Mouse (Mus musculus) heart, adult 2 months (tissue): ENCODE data around the gene BC035044. TPM values are rescaled to one million over a fixed set of nuclear protein-coding genes. Genes with fewer than 3 reads are reported as not detected.
A peak's percentile ranks its signal among the peaks of the same experiment; 100 is the strongest.
"Not testable (repeated sequence)": the region's sequence is repeated elsewhere in the genome, so short reads cannot be mapped to it uniquely, and the experiment has no call there.

ENCODE experiments used
- DNase-seq, 2 experiments: peaks; one replicate each; pipeline ENCODE4 v3.0.0; 2021
- H3K27ac ChIP-seq: fragments of 200-600 bp; 2 replicates; pipeline ENCODE4 v1.8.1; 2022
- H3K27me3 ChIP-seq: fragments of 200-500 bp; 2 replicates; pipeline ENCODE4 v1.6.1; 2012; ENCODE audit warnings: mild to moderate bottlenecking, low read length, inconsistent platforms, mixed read lengths; ENCODE audit not compliant: control insufficient read depth, insufficient read depth
- H3K36me3 ChIP-seq: fragments of 200-500 bp; 2 replicates; pipeline ENCODE4 v1.6.1; 2012; ENCODE audit warnings: low read length, inconsistent platforms; ENCODE audit not compliant: control insufficient read depth, insufficient read depth
- H3K4me1 ChIP-seq: fragments of 200-500 bp; 2 replicates; pipeline ENCODE4 v1.6.1; 2011; ENCODE audit warnings: low read length; ENCODE audit not compliant: control insufficient read depth, insufficient read depth
- H3K4me3 ChIP-seq: fragments of 200-600 bp; 2 replicates; pipeline ENCODE4 v1.8.1; 2022
- H3K79me2 ChIP-seq: fragments of 200-500 bp; replicated peaks from 2 replicates; pipeline ENCODE4 v1.6.1; 2012; ENCODE audit warnings: mild to moderate bottlenecking, inconsistent platforms, low read length, moderate library complexity, mixed read lengths; ENCODE audit not compliant: control insufficient read depth, insufficient read depth
- H3K9ac ChIP-seq: fragments of 200-500 bp; 2 replicates; pipeline ENCODE4 v1.6.1; 2012; ENCODE audit warnings: low read depth, mild to moderate bottlenecking, control low read depth, inconsistent platforms, low read length, mixed read lengths
- CTCF ChIP-seq: fragments of 200-600 bp; IDR thresholded peaks from 2 replicates; pipeline ENCODE4 v1.8.1; 2022; ENCODE audit warnings: antibody characterized with exemption, mild to moderate bottlenecking, moderate library complexity
- EP300 ChIP-seq: fragments of 200-500 bp; IDR thresholded peaks from 2 replicates; pipeline ENCODE4 v1.6.1; 2011; ENCODE audit warnings: low read depth, low read length, control low read depth; ENCODE audit not compliant: insufficient read depth
- POLR2A ChIP-seq: fragments of 200-500 bp; IDR thresholded peaks from 2 replicates; pipeline ENCODE4 v1.6.1; 2011; ENCODE audit warnings: mild to moderate bottlenecking, low read depth, low read length, control low read depth; ENCODE audit not compliant: insufficient read depth
- WGBS: fragments of 180-500 bp; shearing (Covaris S2); methylation state at CpG from one replicate; pipeline ENCODE4 v1.1.7; 2018; 5-methylcytosine and 5-hydroxymethylcytosine counted together
- intact Hi-C: fragments of 180-260 bp; cut with DNase I; formaldehyde crosslinking; loops from one replicate; pipeline ENCODE4 v1.15.1; 2025
- polyA plus RNA-seq: library from polyadenylated mRNA; depleted of rRNA; stranded (reverse); fragments of >200 nt; gene quantifications from 2 replicates; pipeline ENCODE4 v1.2.3, GENCODE M21; 2012
- total RNA-seq, 2 experiments: library from RNA; stranded (reverse); gene quantifications; 2 replicates each; pipeline ENCODE4 v1.2.3; 2021

Gene BC035044
- total and polyA plus RNA-seq, 3 experiments: 0.35 to 0.47 TPM; not detected in 1

DNA sequence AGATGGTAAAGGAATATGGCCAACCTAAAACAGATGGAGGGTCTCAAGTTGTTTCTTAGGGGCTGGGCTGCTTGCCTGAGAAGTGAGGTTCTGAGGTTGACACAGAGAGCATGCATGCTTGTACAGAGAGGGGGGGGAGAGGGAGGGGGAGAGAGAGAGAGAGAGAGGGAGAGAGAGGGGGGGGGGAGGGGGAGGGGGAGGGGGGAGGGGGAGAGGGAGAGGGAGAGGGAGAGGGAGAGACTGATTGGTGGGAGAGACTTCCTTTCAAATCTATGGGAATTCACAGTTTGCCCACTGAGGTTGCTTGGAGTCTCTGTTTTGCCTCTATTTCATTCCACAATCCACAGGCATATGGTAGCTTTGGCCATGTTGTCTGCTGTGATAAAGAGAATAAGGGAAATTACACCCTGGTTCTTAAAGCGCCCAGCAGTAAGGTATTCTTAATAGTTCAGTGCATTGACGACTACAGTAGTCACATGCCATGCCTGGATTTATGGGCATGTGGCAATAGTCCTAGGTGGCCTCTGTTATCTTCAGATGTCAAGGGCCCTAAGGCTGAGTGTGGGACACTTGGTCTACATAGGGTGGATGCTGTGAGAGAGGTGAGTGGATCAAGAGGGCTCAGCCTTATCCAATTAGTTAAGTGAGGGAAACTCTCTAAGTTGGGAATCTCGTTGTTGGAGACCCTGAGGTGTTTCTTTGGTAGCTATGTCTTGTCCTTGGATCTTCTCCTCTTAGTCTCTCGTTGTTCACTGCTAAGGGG lies 49.4 kb downstream of the BC035044 start:
- no peak overlapping the region for H3K9ac ChIP-seq
- DNase-seq: no peak
- no peaks in the 10 kb centered on the region for H3K79me2 ChIP-seq
- no peak overlapping the region for H3K4me3 ChIP-seq
- intact Hi-C loops: loop anchor here (2.0 to 5.0 kb wide), 3 partner anchors 15 to 404 kb away; partner anchors contain the start of gene Fkbp4
- H3K4me1 ChIP-seq: peaks cover 6% of the 10 kb centered on the region; the same call in 1 of the 2 replicates
- H3K27ac ChIP-seq: no peak overlapping the region
- 58% methylated on average over 4 of the region's 4 CpGs for WGBS
- TF ChIP-seq EP300 (no peak), POLR2A (no peak), CTCF (no peak)
- H3K36me3 ChIP-seq: no peaks in the 10 kb centered on the region
- H3K27me3 ChIP-seq: no peaks in the 10 kb centered on the region

- intact Hi-C loops: loop anchor here (2.0 to 5.0 kb wide), 2 partner anchors 104 to 403 kb away; partner anchors contain the start of gene Fkbp4
- H3K27ac ChIP-seq, H3K36me3 ChIP-seq, DNase-seq, H3K4me3 ChIP-seq, H3K4me1 ChIP-seq, H3K79me2 ChIP-seq, H3K9ac ChIP-seq, H3K27me3 ChIP-seq: not testable (repeated sequence)
- WGBS: 79% methylated on average over 3 of the region's 3 CpGs
Measured at GRCm38 (mm10) chr6:128840669-128841068, 50.3 kb downstream of the BC035044 start.

DNA sequence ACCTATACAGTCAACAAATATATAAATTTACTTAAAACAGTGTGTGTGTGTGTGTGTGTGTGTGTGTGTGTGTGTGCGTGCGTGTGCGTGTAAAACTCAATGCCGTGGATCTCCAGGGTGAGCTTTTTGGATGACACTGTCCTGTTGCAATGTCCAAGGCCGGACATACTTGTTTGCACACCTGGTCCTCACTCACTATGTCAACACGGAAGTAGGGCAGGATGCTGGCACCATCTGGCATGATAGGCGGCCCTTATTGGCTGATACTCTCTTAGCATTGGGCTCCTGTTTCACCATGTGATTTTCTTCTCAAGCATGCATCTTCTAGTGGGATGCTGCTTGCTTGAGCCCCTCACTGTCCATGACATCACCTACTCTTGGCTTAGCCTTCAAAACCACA lies 51.0 kb downstream of the BC035044 start:
- TF ChIP-seq CTCF (no peak), POLR2A (no peak), EP300 (no peak)
- Histone ChIP-seq H3K4me3 (no peak overlapping the region; the same call in 1 of the 2 replicates), H3K4me1 (peaks cover 4% of the 10 kb centered on the region; the same call in 1 of the 2 replicates), H3K36me3 (no peaks in the 10 kb centered on the region), H3K27ac (no peak overlapping the region), H3K9ac (no peak overlapping the region), H3K79me2 (no peaks in the 10 kb centered on the region), H3K27me3 (no peaks in the 10 kb centered on the region)
- intact Hi-C loops: loop anchor here (1.0 to 5.0 kb wide), 3 partner anchors 33 to 403 kb away; partner anchors contain the start of gene Fkbp4
- DNase-seq: no peak
- 57% methylated on average over 7 of the region's 7 CpGs for WGBS

DNA sequence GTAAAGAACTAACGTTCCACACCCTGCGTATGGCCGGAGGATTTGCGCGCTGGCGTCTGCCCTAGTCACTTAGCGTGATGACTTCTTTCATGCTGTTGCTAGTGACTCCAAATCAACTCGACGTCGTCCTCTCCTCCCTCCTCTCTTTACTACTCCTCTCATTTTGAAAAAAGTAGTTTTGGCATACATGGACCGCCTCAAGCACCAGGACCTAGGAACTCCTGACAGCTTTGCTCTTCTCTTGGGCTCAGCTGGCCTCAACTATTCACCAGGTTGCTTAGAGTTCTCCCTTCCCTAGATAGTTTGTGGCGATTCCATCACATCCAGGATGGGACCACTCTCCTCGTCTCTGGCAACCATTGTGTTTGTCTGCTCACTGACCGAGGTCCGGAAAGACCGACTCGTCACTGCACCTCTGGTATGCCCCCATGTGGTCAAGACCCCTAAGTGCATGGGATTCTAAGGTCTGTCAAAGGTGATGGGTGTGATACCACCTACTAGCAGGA lies 51.6 kb downstream of the BC035044 start:
- H3K27me3 ChIP-seq: no peaks in the 10 kb centered on the region
- intact Hi-C loops: loop anchor here (1.0 kb wide), 1 partner anchor 32 kb away; no protein-coding TSS in a partner anchor
- no peaks in the 10 kb centered on the region for H3K36me3 ChIP-seq
- DNase-seq: peak; percentile 87 to 90
- H3K4me3 ChIP-seq: peak overlapping the region; percentile 92
- TF ChIP-seq POLR2A (peak; percentile 77), EP300 (peak; percentile 79), CTCF (no peak; the same call in 1 of the 2 replicates)
- H3K4me1 ChIP-seq: peaks cover 4% of the 10 kb centered on the region; the same call in 1 of the 2 replicates
- WGBS: under 1% methylated on average over 17 of the region's 17 CpGs
- H3K79me2 ChIP-seq: no peaks in the 10 kb centered on the region
- H3K27ac ChIP-seq: peak overlapping the region; percentile 97
- peak overlapping the region; percentile 80 for H3K9ac ChIP-seq

GRCm38 (mm10) chr6:128838342-128839265 lies 52.3 kb downstream of the BC035044 start:
- H3K27ac ChIP-seq: peak overlapping the region; percentile 97
- under 1% methylated on average over 49 of the region's 49 CpGs for WGBS
- peak overlapping the region; percentile 92 for H3K4me3 ChIP-seq
- no peaks in the 10 kb centered on the region for H3K79me2 ChIP-seq
- peak overlapping the region; percentile 89 for H3K9ac ChIP-seq
- H3K4me1 ChIP-seq: peaks cover 4% of the 10 kb centered on the region; the same call in 1 of the 2 replicates
- no peaks in the 10 kb centered on the region for H3K27me3 ChIP-seq
- DNase-seq: peak; percentile 92 to 94
- TF ChIP-seq EP300 (peak; percentile 65; the same call in 1 of the 2 replicates), POLR2A (peak; percentile 77), CTCF (no peak)
- no peaks in the 10 kb centered on the region for H3K36me3 ChIP-seq
- intact Hi-C loops: loop anchor here (1.0 kb wide), 3 partner anchors 31 to 74 kb away; no protein-coding TSS in a partner anchor
